Comparison of ENCODE assay signal across 23 mouse cellular contexts in the genomic region with DNA sequence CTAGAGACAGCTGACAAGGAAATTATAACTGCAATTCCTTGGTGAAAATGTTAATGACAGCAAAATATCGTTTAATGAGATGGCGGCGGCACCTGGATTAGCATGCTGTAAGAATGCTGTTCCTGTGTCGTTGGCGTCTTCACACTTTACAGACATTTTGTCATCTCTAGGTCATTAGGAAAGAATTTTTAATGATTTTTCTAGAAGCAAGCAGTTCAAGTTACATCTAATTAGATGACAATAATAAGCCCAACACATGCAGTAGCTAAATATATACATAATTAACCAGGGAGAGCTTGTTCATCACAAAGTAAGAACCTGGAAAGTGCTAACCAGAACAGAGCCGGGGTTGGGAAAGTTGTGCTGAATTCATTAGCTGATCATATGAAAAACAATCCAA.
DNase-seq lines count a peak whose midpoint lies in the region; ATAC-seq and TF ChIP-seq lines count a peak whose summit lies in the region.
"Had no signal": no experiment of that assay in that cellular context is flagged by ENCODE, and none has a peak within 500 bp of the region (broad histone marks: within the 10 kb centered on the region; RNA-seq: fewer than 3 reads in every experiment).

No protein-coding gene starts in this region.

- no peak overlapping the region for H3K9ac ChIP-seq in forebrain, embryonic 13.5 days
- H3K9ac ChIP-seq in forebrain, postnatal 0 days, result no peak overlapping the region
- H3K9ac ChIP-seq: embryonic facial prominence, embryonic 12.5 days; limb, embryonic 15.5 days; liver, embryonic 14.5 days; lung, embryonic 14.5 days had no signal

- intact Hi-C loops in left cerebral cortex, adult 2 months (cut with DNase I), result no loop called here
- intact Hi-C loops in left cerebral cortex, postnatal 25 days (cut with DNase I), result no loop called here
- intact Hi-C loops in gastrocnemius, postnatal 14 days (cut with DNase I; ENCODE audit: low total_unique reads), result no loop called here

- no peak for TF ChIP-seq CTCF in left cerebral cortex, adult 2 months (IDR thresholded peaks at IDR 0.05)
- no peak for TF ChIP-seq CTCF in brain, embryonic 14.5 days (IDR thresholded peaks at IDR 0.05; ENCODE audit: borderline replicate concordance, extremely low read depth, insufficient read depth, insufficient read length)
- TF ChIP-seq CTCF in forebrain, postnatal 0 days (IDR thresholded peaks at IDR 0.05; ENCODE audit: low read depth), result no peak

- no peaks in the 10 kb centered on the region for H3K27me3 ChIP-seq in forebrain, embryonic 13.5 days
- H3K27me3 ChIP-seq in forebrain, embryonic 10.5 days (ENCODE audit: poor library complexity, severe bottlenecking), result no peaks in the 10 kb centered on the region
- H3K27me3 ChIP-seq in forebrain, postnatal 0 days (ENCODE audit: insufficient read depth, low read length), result no peaks in the 10 kb centered on the region
- H3K27me3 ChIP-seq: embryonic facial prominence, embryonic 12.5 days; limb, embryonic 15.5 days had no signal

- no peak for TF ChIP-seq POLR2A in brain, embryonic 14.5 days (IDR thresholded peaks at IDR 0.05; ENCODE audit: borderline replicate concordance, extremely low read depth, insufficient read depth, insufficient read length, poor library complexity, severe bottlenecking)

- peaks cover 8% of the 10 kb centered on the region for H3K4me1 ChIP-seq in forebrain, embryonic 13.5 days
- no peaks in the 10 kb centered on the region; the same call in 1 of the 2 replicates for H3K4me1 ChIP-seq in forebrain, embryonic 10.5 days
- peaks cover 4% of the 10 kb centered on the region; the same call in 1 of the 2 replicates for H3K4me1 ChIP-seq in forebrain, postnatal 0 days (ENCODE audit: insufficient read depth)
- H3K4me1 ChIP-seq: embryonic facial prominence, embryonic 12.5 days; limb, embryonic 15.5 days had no signal

- peaks cover 27% of the 10 kb centered on the region for H3K36me3 ChIP-seq in forebrain, embryonic 13.5 days (ENCODE audit: poor library complexity, severe bottlenecking)
- H3K36me3 ChIP-seq in forebrain, embryonic 10.5 days (replicated peaks), result peaks cover 6% of the 10 kb centered on the region
- peaks cover 21% of the 10 kb centered on the region for H3K36me3 ChIP-seq in forebrain, postnatal 0 days (ENCODE audit: insufficient read depth)

- 42% methylated on average over 6 of the region's 6 CpGs for whole genome bisulfite sequencing in forebrain, embryonic 13.5 days
- 90% methylated on average over 6 of the region's 6 CpGs for WGBS in forebrain, embryonic 10.5 days
- WGBS in forebrain, postnatal 0 days, result 30% methylated on average over 6 of the region's 6 CpGs

- no peak overlapping the region for H3K27ac ChIP-seq in forebrain, embryonic 13.5 days
- H3K27ac ChIP-seq in forebrain, embryonic 10.5 days, result no peak overlapping the region
- H3K27ac ChIP-seq in left cerebral cortex, adult 2 months, result no peak overlapping the region
- no peak overlapping the region for H3K27ac ChIP-seq in forebrain, postnatal 0 days (ENCODE audit: low read depth, low read length)
- H3K27ac ChIP-seq: embryonic facial prominence, embryonic 12.5 days; layer of hippocampus, adult 2 months; limb, embryonic 15.5 days; liver, embryonic 14.5 days had no signal

- peak; percentile 75 for ATAC-seq in forebrain, embryonic 13.5 days
- peak; percentile 25; the same call in 1 of the 2 replicates for ATAC-seq in forebrain, postnatal 0 days
- ATAC-seq: CD4-positive, CD25-positive, alpha-beta regulatory T cell, adult 4 months; intestine, postnatal 0 days had no signal

- H3K9me3 ChIP-seq in forebrain, embryonic 13.5 days (replicated peaks), result no peaks in the 10 kb centered on the region
- H3K9me3 ChIP-seq in forebrain, embryonic 10.5 days, result no peaks in the 10 kb centered on the region
- no peaks in the 10 kb centered on the region for H3K9me3 ChIP-seq in forebrain, postnatal 0 days (ENCODE audit: low read length)
- H3K9me3 ChIP-seq: embryonic facial prominence, embryonic 12.5 days; limb, embryonic 15.5 days had no signal

- H3K4me3 ChIP-seq in forebrain, embryonic 13.5 days, result no peak overlapping the region
- H3K4me3 ChIP-seq in forebrain, embryonic 10.5 days, result no peak overlapping the region
- no peak overlapping the region for H3K4me3 ChIP-seq in left cerebral cortex, adult 2 months
- H3K4me3 ChIP-seq in forebrain, postnatal 0 days (ENCODE audit: low read depth, low read length), result no peak overlapping the region
- H3K4me3 ChIP-seq: embryonic facial prominence, embryonic 12.5 days; erythroblast, embryonic 14.5 days; layer of hippocampus, adult 2 months; limb, embryonic 15.5 days had no signal

- no peak overlapping the region for H3K4me2 ChIP-seq in forebrain, embryonic 13.5 days
- no peak overlapping the region for H3K4me2 ChIP-seq in forebrain, postnatal 0 days (ENCODE audit: low read depth)
- H3K4me2 ChIP-seq: embryonic facial prominence, embryonic 12.5 days; heart, embryonic 11.5 days; limb, embryonic 15.5 days; lung, embryonic 14.5 days had no signal

- no peak for DNase-seq in forebrain, embryonic 10.5 days (ENCODE audit: extremely low spot score, low spot score)
- peak; percentile 2 to 6 for DNase-seq in left cerebral cortex, adult 2 months (ENCODE audit: extremely low spot score in 1 of 2, low spot score in 2 of 2)
- DNase-seq in left cerebral cortex, postnatal 25 days (ENCODE audit: low spot score in 2 of 2), result no peak
- peak; percentile 86 for DNase-seq in brain, embryonic 14.5 days (ENCODE audit: low read depth)
- peak; percentile 18 for DNase-seq in forebrain, postnatal 0 days
- no peak for DNase-seq in gastrocnemius, postnatal 14 days
- DNase-seq in layer of hippocampus, postnatal 25 days (ENCODE audit: extremely low spot score in 1 of 2, low spot score in 1 of 2), result no peak
- DNase-seq: adrenal gland, postnatal 25 days; cerebellum, adult 18-20 months; cerebellum, postnatal 14 days; kidney, postnatal 25 days; layer of hippocampus, postnatal 36 days; lung, embryonic 14.5 days; thymus, postnatal 25 days had no signal

Comparison
In these comparisons a context has a peak if more than half of its experiments do, and no peak if none do; other contexts are left out.
1. DNase-seq: peak in left cerebral cortex, adult 2 months (2 of 2), brain, embryonic 14.5 days (single experiment) and forebrain, postnatal 0 days (single experiment); none in forebrain, embryonic 10.5 days (single experiment), left cerebral cortex, postnatal 25 days (0 of 2), gastrocnemius, postnatal 14 days (single experiment) and layer of hippocampus, postnatal 25 days (0 of 2).